Mouse (Mus musculus) forebrain, postnatal 0 days (tissue): Measurements from ENCODE around the gene Gm48551. TPM values are rescaled to one million over a fixed set of nuclear protein-coding genes. Genes with fewer than 3 reads are reported as not detected.
A peak's percentile ranks its signal among the peaks of the same experiment; 100 is the strongest.

Experiments
- ATAC-seq: fragments of 200-750 bp; cut with Nextera tagmentation; 2 replicates; pipeline ENCODE4 v1.8.0; 2017; ENCODE audit warnings: mild to moderate bottlenecking, moderate library complexity
- DNase-seq: peaks from one replicate; pipeline ENCODE4 v3.0.0-alpha.2; 2015
- H3K27ac ChIP-seq: fragments of 300-500 bp; sonication (generic); 2 replicates; pipeline ENCODE4 v1.5.1; 2014; ENCODE audit warnings: low read depth, mild to moderate bottlenecking, antibody characterized with exemption, low read length, moderate library complexity, mixed read lengths
- H3K27me3 ChIP-seq: fragments of 300-500 bp; sonication (generic); 2 replicates; pipeline ENCODE4 v1.6.1; 2014; ENCODE audit warnings: mild to moderate bottlenecking, low read length, mixed read lengths; ENCODE audit not compliant: insufficient read depth
- H3K36me3 ChIP-seq: fragments of 300-500 bp; sonication (generic); 2 replicates; pipeline ENCODE4 v1.6.1; 2014; ENCODE audit warnings: mild to moderate bottlenecking, moderate library complexity; ENCODE audit not compliant: insufficient read depth
- H3K4me1 ChIP-seq: fragments of 300-500 bp; sonication (generic); 2 replicates; pipeline ENCODE4 v1.6.1; 2014; ENCODE audit warnings: antibody characterized with exemption; ENCODE audit not compliant: insufficient read depth
- H3K4me2 ChIP-seq: fragments of 300-500 bp; sonication (generic); 2 replicates; pipeline ENCODE4 v1.6.1; 2014; ENCODE audit warnings: low read depth, mild to moderate bottlenecking, moderate library complexity
- H3K4me3 ChIP-seq: fragments of 300-500 bp; sonication (generic); 2 replicates; pipeline ENCODE4 v1.5.1; 2014; ENCODE audit warnings: low read depth, low read length, mixed read lengths
- H3K9ac ChIP-seq: fragments of 300-500 bp; sonication (generic); 2 replicates; pipeline ENCODE4 v1.6.1; 2014; ENCODE audit warnings: mild to moderate bottlenecking
- H3K9me3 ChIP-seq: fragments of 300-500 bp; sonication (generic); 2 replicates; pipeline ENCODE4 v1.6.1; 2016; ENCODE audit warnings: low read length
- CTCF ChIP-seq: sonication (generic); IDR thresholded peaks from 2 replicates; pipeline ENCODE4 v1.5.1; 2016; ENCODE audit warnings: antibody characterized with exemption, control low read depth, low read depth
- WGBS: fragments of 180-500 bp; shearing (Covaris S2); extraction: QIAGEN DNeasy Blood & Tissue Kit; methylation state at CpG from one replicate; pipeline ENCODE4 v1.1.7; 2014; 5-methylcytosine and 5-hydroxymethylcytosine counted together
- polyA plus RNA-seq: library from polyadenylated mRNA; unstranded; fragments of >200 nt; fragmentation: Nextera tagmentation; extraction: Ambion mirVana; gene quantifications from 2 replicates; pipeline ENCODE4 v1.2.1, GENCODE M21; 2015
- total RNA-seq: library from RNA; depleted of rRNA; stranded (reverse); fragments of >200 nt; gene quantifications from 2 replicates; pipeline ENCODE4 v1.2.3, GENCODE M21; 2014

Gm48551 gene
- total and polyA plus RNA-seq, 2 experiments from 2014 or later: 2.5 to 5.0 TPM

GRCm38 (mm10) chr10:81358209-81358608 is 26.1 kb upstream of the Gm48551 start:
- WGBS: 31% methylated on average over 4 of the region's 4 CpGs
- 0 out of 2 replicates have a peak, but pooled peaks cover under 1% of the 10 kb centered on the region for H3K27me3 ChIP-seq
- TF ChIP-seq CTCF: no peak
- H3K4me3 ChIP-seq: peak overlapping the region; percentile 80
- no peak for DNase-seq
- no peak for ATAC-seq
- H3K4me2 ChIP-seq: peak overlapping the region; percentile 95
- H3K36me3 ChIP-seq: 0 out of 2 replicates have a peak, but pooled peaks cover 8% of the 10 kb centered on the region
- H3K4me1 ChIP-seq: peaks cover 8% of the 10 kb centered on the region
- no peak overlapping the region for H3K27ac ChIP-seq
- H3K9ac ChIP-seq: peak overlapping the region; percentile 70
- H3K9me3 ChIP-seq: no peaks in the 10 kb centered on the region

GRCm38 (mm10) chr10:81358841-81359240 is 25.4 kb upstream of the Gm48551 start:
- Histone ChIP-seq H3K36me3 (0 out of 2 replicates have a peak, but pooled peaks cover 8% of the 10 kb centered on the region), H3K4me2 (peak overlapping the region; percentile 95; the same call in 1 of the 2 replicates), H3K27me3 (0 out of 2 replicates have a peak, but pooled peaks cover 7% of the 10 kb centered on the region), H3K9ac (no peak overlapping the region), H3K4me3 (no peak overlapping the region), H3K27ac (no peak overlapping the region), H3K4me1 (peaks cover 8% of the 10 kb centered on the region), H3K9me3 (no peaks in the 10 kb centered on the region)
- WGBS: 56% methylated on average over 1 of the region's 1 CpGs
- TF ChIP-seq CTCF: no peak
- DNase-seq (no peak), ATAC-seq (no peak)

DNA sequence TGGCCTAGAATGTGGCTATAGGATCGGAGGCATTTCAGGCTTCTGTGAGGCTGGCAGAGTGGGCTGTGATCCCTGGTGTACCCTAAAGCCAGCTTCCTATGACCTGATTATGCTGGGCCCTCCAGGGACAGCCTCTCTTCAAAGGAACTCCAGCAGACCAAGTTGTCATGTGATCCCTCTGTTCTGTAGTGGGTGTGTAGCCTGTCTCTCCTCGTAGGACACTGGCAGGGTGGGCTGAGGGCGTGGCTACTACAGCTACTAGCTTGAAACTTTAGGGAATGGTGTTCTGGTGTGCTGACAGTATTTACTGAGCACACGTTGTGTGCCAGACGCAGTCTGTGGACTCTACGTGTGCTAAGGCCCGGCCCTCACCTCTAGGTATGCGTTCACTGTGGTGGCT is 23.5 kb upstream of the Gm48551 start:
- H3K27ac ChIP-seq: no peak overlapping the region
- H3K4me2 ChIP-seq: no peak overlapping the region
- no peak for DNase-seq
- no peak for TF ChIP-seq CTCF
- no peak overlapping the region for H3K9ac ChIP-seq
- no peak for ATAC-seq
- 0 out of 2 replicates have a peak, but pooled peaks cover 8% of the 10 kb centered on the region for H3K36me3 ChIP-seq
- H3K9me3 ChIP-seq: no peaks in the 10 kb centered on the region
- H3K4me1 ChIP-seq: peaks cover 12% of the 10 kb centered on the region
- 0 out of 2 replicates have a peak, but pooled peaks cover 7% of the 10 kb centered on the region for H3K27me3 ChIP-seq
- WGBS: 77% methylated on average over 8 of the region's 8 CpGs
- no peak overlapping the region for H3K4me3 ChIP-seq

- H3K4me1 ChIP-seq: peaks cover 12% of the 10 kb centered on the region
- 0 out of 2 replicates have a peak, but pooled peaks cover 7% of the 10 kb centered on the region for H3K27me3 ChIP-seq
- DNase-seq (no peak), ATAC-seq (no peak)
- H3K4me2 ChIP-seq: no peak overlapping the region
- no peak overlapping the region for H3K27ac ChIP-seq
- no peaks in the 10 kb centered on the region for H3K9me3 ChIP-seq
- TF ChIP-seq CTCF: no peak
- H3K4me3 ChIP-seq: no peak overlapping the region
- WGBS: 81% methylated on average over 12 of the region's 12 CpGs
- peaks cover 20% of the 10 kb centered on the region for H3K36me3 ChIP-seq
- no peak overlapping the region for H3K9ac ChIP-seq
These were observed 21.8 kb upstream of the Gm48551 start for GRCm38 (mm10) chr10:81362336-81362949.

DNA sequence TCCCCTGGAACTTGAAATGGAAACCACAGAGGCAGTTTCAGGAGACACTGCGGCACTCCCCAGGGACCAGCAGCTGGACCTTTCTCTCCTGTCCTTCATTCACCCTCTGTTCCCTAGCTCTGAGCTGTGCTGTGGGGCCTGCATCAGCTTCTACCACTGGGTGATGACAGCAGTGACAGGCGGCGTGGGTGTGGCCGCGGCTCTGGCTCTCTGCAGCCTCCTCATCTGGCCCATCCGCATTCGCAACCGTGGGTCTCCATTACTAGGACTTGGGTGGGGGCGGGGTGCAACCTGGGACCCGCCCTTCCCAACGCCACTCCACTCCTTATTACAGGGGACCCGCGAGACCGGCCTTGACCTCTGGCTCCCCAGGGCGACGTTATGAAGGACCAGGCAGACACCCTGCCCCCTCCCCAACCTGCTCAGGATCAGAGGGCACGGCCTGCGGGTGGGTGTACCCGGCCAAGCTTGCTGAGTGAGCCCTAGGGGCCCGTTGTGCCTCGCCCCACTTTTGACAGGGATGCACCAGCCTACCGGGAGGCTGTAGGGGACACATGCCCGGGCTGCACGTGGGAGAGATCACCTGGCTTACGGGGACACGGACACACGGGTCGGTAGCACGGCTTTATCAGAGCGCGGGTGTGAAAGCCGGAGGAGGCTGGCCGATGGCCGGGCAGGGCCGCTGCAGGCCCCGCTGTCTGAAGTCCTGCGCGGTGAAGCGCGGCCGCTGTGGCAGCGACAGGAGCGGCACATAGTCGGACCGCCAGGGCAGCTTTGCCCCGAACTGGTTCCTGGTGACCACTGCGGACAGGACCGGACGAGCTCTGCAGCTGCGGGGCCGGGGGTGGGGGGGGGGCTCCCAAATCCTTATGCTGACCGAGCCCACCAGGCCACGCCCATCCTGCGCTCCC is 20.6 kb upstream of the Gm48551 start:
- Histone ChIP-seq H3K27ac (no peak overlapping the region), H3K9me3 (no peaks in the 10 kb centered on the region), H3K36me3 (peaks cover 32% of the 10 kb centered on the region), H3K4me2 (peak overlapping the region; percentile 30), H3K4me1 (0 out of 2 replicates have a peak, but pooled peaks cover 4% of the 10 kb centered on the region), H3K4me3 (no peak overlapping the region; the same call in 1 of the 2 replicates), H3K27me3 (0 out of 2 replicates have a peak, but pooled peaks cover 7% of the 10 kb centered on the region), H3K9ac (no peak overlapping the region; the same call in 1 of the 2 replicates)
- WGBS: 17% methylated on average over 54 of the region's 54 CpGs
- no peak for TF ChIP-seq CTCF
- no peak for ATAC-seq
- no peak for DNase-seq

DNA sequence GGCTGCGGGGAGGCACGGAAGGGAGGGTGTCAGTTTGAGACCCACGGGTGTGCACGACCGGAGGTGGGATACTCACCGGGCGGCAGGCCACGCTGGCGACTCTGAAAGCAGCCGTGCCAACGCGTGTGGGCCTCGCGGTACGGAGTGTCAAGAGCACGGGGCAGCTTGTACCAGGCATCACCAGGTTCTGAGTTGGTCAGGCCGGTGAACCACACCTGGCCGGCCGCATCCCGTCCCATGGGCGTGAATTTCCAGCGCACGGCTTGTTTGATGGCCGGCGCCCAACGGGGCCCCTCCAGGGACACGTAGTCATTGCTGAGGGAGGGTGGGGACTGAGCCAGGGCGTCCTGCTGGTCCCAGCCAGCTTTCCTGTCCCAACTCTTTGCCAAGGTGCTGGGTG is 19.6 kb upstream of the Gm48551 start:
- 0 out of 2 replicates have a peak, but pooled peaks cover 4% of the 10 kb centered on the region for H3K4me1 ChIP-seq
- H3K27me3 ChIP-seq: 0 out of 2 replicates have a peak, but pooled peaks cover 7% of the 10 kb centered on the region
- no peak overlapping the region for H3K4me3 ChIP-seq
- peaks cover 42% of the 10 kb centered on the region for H3K36me3 ChIP-seq
- WGBS: 9% methylated on average over 28 of the region's 28 CpGs
- no peaks in the 10 kb centered on the region for H3K9me3 ChIP-seq
- H3K27ac ChIP-seq: no peak overlapping the region
- TF ChIP-seq CTCF: no peak
- peak overlapping the region; percentile 30 for H3K4me2 ChIP-seq
- ATAC-seq (no peak), DNase-seq (no peak)
- 0 out of 2 replicates have a peak overlapping the region, but pooled peaks have one; percentile 6 for H3K9ac ChIP-seq
